In genomic region chr6:50776931-50777495, GRCm38 (mm10) we compare ENCODE assay signal across 7 mouse cellular contexts.
A peak's percentile ranks its signal among the peaks of the same experiment; 100 is the strongest.
DNase-seq lines count a peak whose midpoint lies in the region; ATAC-seq and TF ChIP-seq lines count a peak whose summit lies in the region.

No protein-coding gene starts in this region.

- H3K27ac ChIP-seq in forebrain, embryonic 13.5 days: peak overlapping the region; percentile 92
- H3K27ac ChIP-seq in limb, embryonic 12.5 days: peak overlapping the region; percentile 56
- H3K27ac ChIP-seq in neural tube, embryonic 15.5 days (replicated peaks): peak overlapping the region; percentile 83
- H3K27ac ChIP-seq in liver, embryonic 12.5 days: no peak overlapping the region

- no peaks in the 10 kb centered on the region for H3K36me3 ChIP-seq in forebrain, embryonic 13.5 days (ENCODE audit: poor library complexity, severe bottlenecking)
- H3K36me3 ChIP-seq in limb, embryonic 12.5 days: no peaks in the 10 kb centered on the region
- H3K36me3 ChIP-seq in neural tube, embryonic 15.5 days: no peaks in the 10 kb centered on the region
- no peaks in the 10 kb centered on the region for H3K36me3 ChIP-seq in liver, embryonic 12.5 days

- no peak for TF ChIP-seq POLR2A in brain, embryonic 14.5 days (IDR thresholded peaks at IDR 0.05; ENCODE audit: borderline replicate concordance, extremely low read depth, insufficient read depth, insufficient read length, poor library complexity, severe bottlenecking)

- H3K9ac ChIP-seq in forebrain, embryonic 13.5 days: peak overlapping the region; percentile 37; the same call in 1 of the 2 replicates
- 0 out of 2 replicates have a peak overlapping the region, but pooled peaks have one; percentile 3 for H3K9ac ChIP-seq in limb, embryonic 12.5 days (replicated peaks)
- H3K9ac ChIP-seq in neural tube, embryonic 15.5 days (replicated peaks): no peak overlapping the region
- H3K9ac ChIP-seq in liver, embryonic 12.5 days: no peak overlapping the region

- H3K27me3 ChIP-seq in forebrain, embryonic 13.5 days: peaks cover 8% of the 10 kb centered on the region; the same call in 1 of the 2 replicates
- H3K27me3 ChIP-seq in limb, embryonic 12.5 days: 0 out of 2 replicates have a peak, but pooled peaks cover 9% of the 10 kb centered on the region
- H3K27me3 ChIP-seq in neural tube, embryonic 15.5 days (replicated peaks): no peaks in the 10 kb centered on the region
- H3K27me3 ChIP-seq in liver, embryonic 12.5 days (replicated peaks): no peaks in the 10 kb centered on the region

- DNase-seq in NIH3T3 (ENCODE audit: low read depth): peak; percentile 89
- DNase-seq in brain, embryonic 14.5 days (ENCODE audit: low read depth): peak; percentile 96

- H3K4me2 ChIP-seq in forebrain, embryonic 13.5 days: peak overlapping the region; percentile 46
- peak overlapping the region; percentile 45 for H3K4me2 ChIP-seq in limb, embryonic 12.5 days
- H3K4me2 ChIP-seq in neural tube, embryonic 15.5 days: peak overlapping the region; percentile 42
- H3K4me2 ChIP-seq in liver, embryonic 12.5 days: no peak overlapping the region

- peaks cover 40% of the 10 kb centered on the region for H3K4me1 ChIP-seq in forebrain, embryonic 13.5 days
- H3K4me1 ChIP-seq in limb, embryonic 12.5 days (replicated peaks): peaks cover 37% of the 10 kb centered on the region
- H3K4me1 ChIP-seq in neural tube, embryonic 15.5 days: peaks cover 42% of the 10 kb centered on the region
- H3K4me1 ChIP-seq in liver, embryonic 12.5 days: no peaks in the 10 kb centered on the region

- WGBS in forebrain, embryonic 13.5 days: 2% methylated on average over 10 of the region's 10 CpGs
- WGBS in limb, embryonic 12.5 days: 11% methylated on average over 10 of the region's 10 CpGs
- WGBS in neural tube, embryonic 15.5 days: under 1% methylated on average over 10 of the region's 10 CpGs
- 44% methylated on average over 10 of the region's 10 CpGs for WGBS in liver, embryonic 12.5 days (ENCODE audit: insufficient replicate concordance)

- no peaks in the 10 kb centered on the region for H3K9me3 ChIP-seq in forebrain, embryonic 13.5 days (replicated peaks)
- no peaks in the 10 kb centered on the region for H3K9me3 ChIP-seq in limb, embryonic 12.5 days
- H3K9me3 ChIP-seq in neural tube, embryonic 15.5 days (replicated peaks): no peaks in the 10 kb centered on the region
- no peaks in the 10 kb centered on the region for H3K9me3 ChIP-seq in liver, embryonic 12.5 days (replicated peaks)

- TF ChIP-seq CTCF in brain, embryonic 14.5 days (IDR thresholded peaks at IDR 0.05; ENCODE audit: borderline replicate concordance, extremely low read depth, insufficient read depth, insufficient read length): no peak

- peak; percentile 88 for ATAC-seq in forebrain, embryonic 13.5 days
- peak; percentile 89 for ATAC-seq in inflammation-experienced regulatory T-cells, adult 6 months
- no peak for ATAC-seq in limb, embryonic 12.5 days (ENCODE audit: insufficient number of reproducible peaks, insufficient read depth, low FRiP score, low TSS enrichment, low read depth)
- ATAC-seq in neural tube, embryonic 15.5 days (ENCODE audit: low FRiP score): peak; percentile 90
- no peak for ATAC-seq in liver, embryonic 12.5 days

- no peak overlapping the region; the same call in 1 of the 2 replicates for H3K4me3 ChIP-seq in forebrain, embryonic 13.5 days
- H3K4me3 ChIP-seq in limb, embryonic 12.5 days (replicated peaks): 0 out of 2 replicates have a peak overlapping the region, but pooled peaks have one; percentile 8
- H3K4me3 ChIP-seq in neural tube, embryonic 15.5 days (replicated peaks): no peak overlapping the region
- no peak overlapping the region for H3K4me3 ChIP-seq in liver, embryonic 12.5 days

Comparison
In these comparisons a context has a peak if more than half of its experiments do, and no peak if none do; other contexts are left out.
1. ATAC-seq: peak in forebrain, embryonic 13.5 days (single experiment), inflammation-experienced regulatory T-cells, adult 6 months (single experiment) and neural tube, embryonic 15.5 days (single experiment); none in limb, embryonic 12.5 days (single experiment) and liver, embryonic 12.5 days (single experiment).
2. H3K9ac ChIP-seq: peak in forebrain, embryonic 13.5 days (single experiment) and limb, embryonic 12.5 days (single experiment); none in neural tube, embryonic 15.5 days (single experiment) and liver, embryonic 12.5 days (single experiment).